Mouse (Mus musculus): ENCODE results near the gene Mybphl.

GRCm38 (mm10) chr3:108401692-108402527, 37.2 kb downstream of the Mybphl start:
- TF ChIP-seq CTCF (IDR thresholded peaks at IDR 0.05; ENCODE audit: borderline replicate concordance, insufficient read depth, low read depth, low read length) (peak; percentile 90), POLR2A (IDR thresholded peaks at IDR 0.05; ENCODE audit: borderline replicate concordance, insufficient read depth, low read length) (no peak)

Measured in cerebellum, adult 2 months (tissue).